ENCODE assay signal across 23 mouse cellular contexts in the genomic region with DNA sequence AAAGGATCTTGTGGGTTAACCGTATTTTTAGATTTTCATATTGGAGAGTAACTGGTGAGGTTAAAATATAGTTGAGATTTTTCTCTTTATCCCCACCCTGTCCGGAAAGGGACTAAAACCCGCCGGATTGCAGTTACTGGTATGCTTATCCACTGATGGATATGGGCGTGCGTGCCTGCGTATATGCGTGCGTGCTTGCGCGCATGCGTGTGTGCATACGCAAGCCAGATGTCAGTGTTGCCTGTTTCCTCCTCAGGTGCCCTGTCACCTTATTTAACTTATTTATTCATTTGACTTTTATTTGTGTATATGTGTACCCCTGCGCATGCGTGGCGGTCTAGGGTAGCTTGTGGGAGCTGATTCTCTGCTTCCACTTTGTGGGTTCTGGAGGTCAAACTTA.
DNase-seq lines count a peak whose midpoint lies in the region; ATAC-seq lines count a peak whose summit lies in the region.
"Had no signal": no experiment of that assay in that cellular context is flagged by ENCODE, and none has a peak within 500 bp of the region (broad histone marks: within the 10 kb centered on the region; RNA-seq: fewer than 3 reads in every experiment).

No protein-coding gene starts in this region.

- no peak overlapping the region for H3K27ac ChIP-seq in hindbrain, embryonic 15.5 days (replicated peaks)
- no peak overlapping the region for H3K27ac ChIP-seq in hindbrain, embryonic 16.5 days (ENCODE audit: low read depth, low read length)
- H3K27ac ChIP-seq in lung, embryonic 16.5 days (ENCODE audit: low read length): peak overlapping the region; percentile 76; the same call in 1 of the 2 replicates
- H3K27ac ChIP-seq: forebrain, embryonic 12.5 days; heart, adult 2 months had no signal

- H3K9ac ChIP-seq in hindbrain, embryonic 15.5 days: no peak overlapping the region
- H3K9ac ChIP-seq in hindbrain, embryonic 16.5 days (ENCODE audit: low read depth, low read length): no peak overlapping the region
- H3K9ac ChIP-seq in lung, embryonic 16.5 days (ENCODE audit: low read length): no peak overlapping the region
- H3K9ac ChIP-seq: embryonic facial prominence, embryonic 15.5 days; forebrain, embryonic 12.5 days; heart, embryonic 15.5 days; hindbrain, embryonic 13.5 days had no signal

- intact Hi-C loops in left cerebral cortex, postnatal 4 days (cut with DNase I): loop anchor here (10.0 kb wide), 1 partner anchor 149 kb away; no protein-coding TSS in a partner anchor

- no peak for ATAC-seq in hindbrain, embryonic 15.5 days (ENCODE audit: low FRiP score, low read depth)
- no peak for ATAC-seq in hindbrain, embryonic 16.5 days
- ATAC-seq in lung, embryonic 16.5 days (ENCODE audit: low read depth): no peak
- ATAC-seq: forebrain, embryonic 16.5 days; Patski had no signal

- DNase-seq in lung, postnatal 4 days: no peak
- peak; percentile 56 for DNase-seq in R1 (ENCODE audit: low read depth, low spot score)
- DNase-seq in left cerebral cortex, postnatal 4 days: no peak
- DNase-seq in cerebellum, adult 9-10 months: no peak
- DNase-seq: adrenal gland, adult 8-10 months; adrenal gland, postnatal 36 days; cerebellum, adult 2 months; cerebellum, postnatal 14 days; embryo, embryonic 11 days; gastrocnemius, postnatal 14 days; heart, adult 2 months; heart, postnatal 14 days had no signal

- 0 out of 2 replicates have a peak overlapping the region, but pooled peaks have one; percentile 92 for H3K4me2 ChIP-seq in hindbrain, embryonic 15.5 days
- H3K4me2 ChIP-seq in hindbrain, embryonic 16.5 days (ENCODE audit: low read length): no peak overlapping the region
- no peak overlapping the region for H3K4me2 ChIP-seq in lung, embryonic 16.5 days (ENCODE audit: low read depth, low read length)
- H3K4me2 ChIP-seq: embryonic facial prominence, embryonic 15.5 days; forebrain, embryonic 12.5 days; heart, embryonic 11.5 days; heart, embryonic 15.5 days had no signal

- H3K36me3 ChIP-seq in hindbrain, embryonic 15.5 days: no peaks in the 10 kb centered on the region
- no peaks in the 10 kb centered on the region for H3K36me3 ChIP-seq in hindbrain, embryonic 16.5 days (ENCODE audit: control insufficient read depth, insufficient read depth, low read length)
- H3K36me3 ChIP-seq in lung, embryonic 16.5 days (ENCODE audit: control insufficient read depth, insufficient read depth, low read length): no peaks in the 10 kb centered on the region
- H3K36me3 ChIP-seq: embryonic facial prominence, embryonic 15.5 days; forebrain, embryonic 12.5 days; heart, embryonic 15.5 days had no signal

- H3K4me1 ChIP-seq in hindbrain, embryonic 15.5 days (replicated peaks): peaks cover 52% of the 10 kb centered on the region
- H3K4me1 ChIP-seq in hindbrain, embryonic 16.5 days (ENCODE audit: control insufficient read depth, insufficient read depth, low read depth, low read length): peaks cover 35% of the 10 kb centered on the region
- H3K4me1 ChIP-seq in lung, embryonic 16.5 days (replicated peaks; ENCODE audit: control insufficient read depth, insufficient read depth, low read length): peaks cover 39% of the 10 kb centered on the region

- WGBS in hindbrain, embryonic 15.5 days: 98% methylated on average over 16 of the region's 16 CpGs
- 98% methylated on average over 16 of the region's 16 CpGs for WGBS in hindbrain, embryonic 16.5 days
- 92% methylated on average over 16 of the region's 16 CpGs for WGBS in lung, embryonic 16.5 days

- no peaks in the 10 kb centered on the region for H3K27me3 ChIP-seq in hindbrain, embryonic 15.5 days
- no peaks in the 10 kb centered on the region for H3K27me3 ChIP-seq in hindbrain, embryonic 16.5 days (replicated peaks; ENCODE audit: control insufficient read depth, insufficient read depth, low read length)
- H3K27me3 ChIP-seq in lung, embryonic 16.5 days (ENCODE audit: control insufficient read depth, insufficient read depth, low read depth, low read length): no peaks in the 10 kb centered on the region
- H3K27me3 ChIP-seq: embryonic facial prominence, embryonic 15.5 days; forebrain, embryonic 12.5 days; heart, embryonic 15.5 days; hindbrain, embryonic 13.5 days; Patski had no signal

- H3K4me3 ChIP-seq in hindbrain, embryonic 15.5 days: no peak overlapping the region
- no peak overlapping the region for H3K4me3 ChIP-seq in hindbrain, embryonic 16.5 days (ENCODE audit: low read length)
- no peak overlapping the region for H3K4me3 ChIP-seq in lung, embryonic 16.5 days (ENCODE audit: low read length)
- H3K4me3 ChIP-seq: embryonic facial prominence, embryonic 15.5 days; erythroblast, embryonic 14.5 days; forebrain, embryonic 12.5 days; heart, adult 2 months; heart, embryonic 15.5 days; hindbrain, embryonic 13.5 days had no signal

- H3K9me3 ChIP-seq in hindbrain, embryonic 15.5 days: no peaks in the 10 kb centered on the region
- no peaks in the 10 kb centered on the region for H3K9me3 ChIP-seq in hindbrain, embryonic 16.5 days (ENCODE audit: control insufficient read depth, low read length)
- no peaks in the 10 kb centered on the region for H3K9me3 ChIP-seq in lung, embryonic 16.5 days (ENCODE audit: control insufficient read depth, low read length)
- H3K9me3 ChIP-seq: embryonic facial prominence, embryonic 15.5 days; forebrain, embryonic 12.5 days; heart, embryonic 15.5 days; hindbrain, embryonic 13.5 days had no signal
